Mouse (Mus musculus) embryonic facial prominence, embryonic 12.5 days (tissue): ENCODE measurements around the gene 2010111I01Rik. TPM values are rescaled to one million over a fixed set of nuclear protein-coding genes. Genes with fewer than 3 reads are reported as not detected.
"Not testable (repeated sequence)": the region's sequence is repeated elsewhere in the genome, so short reads cannot be mapped to it uniquely, and the experiment has no call there.

Experiments used
- ATAC-seq: fragments of 200-750 bp; cut with Nextera tagmentation; 2 replicates; pipeline ENCODE4 v1.8.0; 2017; ENCODE audit not compliant: insufficient number of reproducible peaks, insufficient read depth, low FRiP score, low TSS enrichment
- H3K27ac ChIP-seq: fragments of 300-500 bp; sonication (generic); 2 replicates; pipeline ENCODE4 v1.5.1; 2016; ENCODE audit warnings: mild to moderate bottlenecking
- H3K27me3 ChIP-seq: fragments of 300-500 bp; sonication (generic); 2 replicates; pipeline ENCODE4 v1.6.1; 2016; ENCODE audit warnings: mild to moderate bottlenecking, moderate library complexity
- H3K36me3 ChIP-seq: fragments of 300-500 bp; sonication (generic); 2 replicates; pipeline ENCODE4 v1.6.1; 2016; ENCODE audit warnings: mild to moderate bottlenecking
- H3K4me1 ChIP-seq: fragments of 300-500 bp; sonication (generic); 2 replicates; pipeline ENCODE4 v1.6.1; 2016
- H3K4me2 ChIP-seq: fragments of 300-500 bp; sonication (generic); replicated peaks from 2 replicates; pipeline ENCODE4 v1.6.1; 2016; ENCODE audit warnings: mild to moderate bottlenecking, moderate library complexity
- H3K4me3 ChIP-seq: fragments of 300-500 bp; sonication (generic); 2 replicates; pipeline ENCODE4 v1.5.1; 2016; ENCODE audit warnings: mild to moderate bottlenecking
- H3K9ac ChIP-seq: fragments of 300-500 bp; sonication (generic); 2 replicates; pipeline ENCODE4 v1.6.1; 2016; ENCODE audit warnings: mild to moderate bottlenecking, moderate library complexity
- H3K9me3 ChIP-seq: fragments of 300-500 bp; sonication (generic); 2 replicates; pipeline ENCODE4 v1.6.1; 2016; ENCODE audit warnings: mild to moderate bottlenecking, moderate library complexity
- WGBS: fragments of 180-500 bp; shearing (Covaris S2); methylation state at CpG from one replicate; pipeline ENCODE4 v1.1.7; 2016; 5-methylcytosine and 5-hydroxymethylcytosine counted together
- polyA plus RNA-seq: library from polyadenylated mRNA; unstranded; fragments of >200 nt; fragmentation: Nextera tagmentation; extraction: Ambion mirVana; gene quantifications from 2 replicates; pipeline ENCODE4 v1.2.1, GENCODE M21; 2016

2010111I01Rik gene
- polyA plus RNA-seq, 1 experiment from 2014 or later: 144 TPM

DNA sequence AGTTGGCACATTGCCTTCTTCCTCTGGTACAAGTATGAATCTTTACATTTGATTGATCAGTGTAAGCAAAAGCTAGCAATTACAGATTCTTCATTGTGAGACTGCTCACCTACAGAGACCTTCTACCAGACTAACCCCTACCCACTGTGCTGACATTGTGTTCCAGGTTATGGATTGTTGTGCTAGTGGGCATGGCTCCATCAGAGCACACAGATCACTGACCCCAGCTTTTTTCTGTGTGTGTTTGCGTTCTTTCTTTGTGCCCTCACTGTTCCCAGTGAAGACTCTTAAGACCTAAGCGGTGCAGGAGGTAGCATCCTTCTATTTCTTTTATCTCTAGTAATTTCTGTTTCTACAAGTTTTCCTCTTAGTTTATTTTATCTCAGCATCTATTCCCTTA lies 32.1 kb downstream of the 2010111I01Rik start:
- Histone ChIP-seq H3K27ac (no peak overlapping the region), H3K9me3 (no peaks in the 10 kb centered on the region), H3K27me3 (no peaks in the 10 kb centered on the region), H3K36me3 (no peaks in the 10 kb centered on the region), H3K4me1 (no peaks in the 10 kb centered on the region), H3K4me3 (no peak overlapping the region), H3K4me2 (no peak overlapping the region), H3K9ac (no peak overlapping the region)
- 90% methylated on average over 2 of the region's 2 CpGs for WGBS
- ATAC-seq: no peak

DNA sequence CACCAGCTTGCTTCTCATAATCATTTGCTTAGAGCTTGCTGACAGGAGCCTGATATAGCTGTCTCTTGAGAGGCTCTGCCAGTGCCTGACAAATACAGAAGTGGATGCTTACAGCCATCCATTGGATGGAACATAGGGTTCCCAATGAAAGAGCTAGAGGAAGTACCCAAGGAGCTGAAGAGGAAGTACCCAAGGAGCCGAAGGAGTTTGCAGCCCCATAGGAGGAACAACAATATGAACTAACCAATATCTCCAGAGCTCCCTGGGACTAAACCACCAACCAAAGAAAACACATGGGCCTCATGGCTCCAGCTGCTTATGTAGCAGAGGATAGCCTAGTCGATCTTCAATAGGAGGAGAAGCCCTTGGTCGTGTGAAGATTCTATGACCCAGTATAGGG lies 42.8 kb downstream of the 2010111I01Rik start:
- not testable (repeated sequence) for ATAC-seq, H3K4me3 ChIP-seq, H3K9me3 ChIP-seq, H3K9ac ChIP-seq, H3K4me2 ChIP-seq, H3K27ac ChIP-seq, H3K4me1 ChIP-seq, H3K36me3 ChIP-seq, H3K27me3 ChIP-seq
- 84% methylated on average over 3 of the region's 3 CpGs for WGBS

DNA sequence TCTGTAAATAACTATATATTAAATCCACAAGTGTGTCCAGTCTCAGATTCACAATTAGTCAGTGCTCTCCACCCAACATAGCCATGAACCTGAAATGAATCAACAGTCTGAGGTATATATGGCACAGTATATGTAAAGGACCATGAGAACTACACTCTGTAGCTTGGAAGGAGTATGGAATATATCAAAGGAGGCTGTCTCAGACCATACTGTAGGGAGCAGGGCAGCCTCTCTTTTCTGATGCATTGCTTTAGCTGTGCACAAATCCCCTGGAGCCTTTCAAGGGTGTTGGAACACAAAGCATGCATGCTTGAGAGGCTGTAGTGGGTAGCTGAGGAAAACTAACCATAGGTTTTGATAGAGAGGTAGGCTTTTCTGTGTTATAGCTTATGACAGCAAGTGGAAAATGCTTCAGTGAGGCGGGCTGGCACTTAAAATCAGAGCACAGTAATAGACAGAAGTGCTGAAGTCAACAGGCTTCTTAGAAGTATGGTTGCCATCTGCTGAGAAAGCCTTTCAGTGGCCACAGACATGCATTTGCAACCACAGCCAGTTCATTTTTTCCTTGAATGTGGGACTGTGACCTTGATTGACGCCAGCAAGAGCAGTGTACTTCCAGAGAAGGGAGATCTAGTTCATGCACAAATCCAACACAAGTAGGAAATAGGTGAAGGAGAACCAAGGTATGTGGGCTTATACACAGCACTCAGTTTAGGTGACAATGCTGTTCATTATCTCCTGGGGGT lies 45.8 kb downstream of the 2010111I01Rik start:
- Histone ChIP-seq H3K9ac (no peak overlapping the region), H3K27ac (0 out of 2 replicates have a peak overlapping the region, but pooled peaks have one; percentile 30), H3K4me2 (no peak overlapping the region), H3K9me3 (no peaks in the 10 kb centered on the region), H3K4me3 (no peak overlapping the region), H3K27me3 (no peaks in the 10 kb centered on the region), H3K4me1 (0 out of 2 replicates have a peak, but pooled peaks cover 2% of the 10 kb centered on the region), H3K36me3 (no peaks in the 10 kb centered on the region)
- no peak for ATAC-seq
- 73% methylated on average over 2 of the region's 2 CpGs for WGBS

DNA sequence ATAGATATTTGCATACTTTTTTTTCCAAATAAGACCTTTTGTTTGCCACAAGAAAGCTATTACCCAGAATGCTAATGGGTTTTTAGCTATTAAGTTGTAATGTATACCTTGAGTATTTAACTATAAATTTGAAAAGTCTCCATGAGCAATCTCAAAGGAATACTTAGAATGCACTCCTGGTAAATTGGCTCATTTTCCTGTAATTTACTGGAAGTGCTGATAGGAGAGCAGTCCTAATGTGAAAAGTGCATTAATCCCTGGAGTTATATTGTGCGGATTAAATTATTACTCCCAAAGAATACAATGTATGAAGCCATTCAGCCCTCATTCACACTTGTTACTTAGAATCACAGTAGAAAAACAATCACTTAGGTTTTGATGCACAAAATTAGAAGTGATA lies 49.7 kb downstream of the 2010111I01Rik start:
- H3K27me3 ChIP-seq: no peaks in the 10 kb centered on the region
- 72% methylated on average over 1 of the region's 1 CpGs for WGBS
- H3K4me3 ChIP-seq: no peak overlapping the region
- no peak overlapping the region for H3K4me2 ChIP-seq
- no peak overlapping the region for H3K9ac ChIP-seq
- H3K27ac ChIP-seq: no peak overlapping the region
- no peak for ATAC-seq
- H3K36me3 ChIP-seq: no peaks in the 10 kb centered on the region
- H3K4me1 ChIP-seq: 0 out of 2 replicates have a peak, but pooled peaks cover 2% of the 10 kb centered on the region
- H3K9me3 ChIP-seq: no peaks in the 10 kb centered on the region

DNA sequence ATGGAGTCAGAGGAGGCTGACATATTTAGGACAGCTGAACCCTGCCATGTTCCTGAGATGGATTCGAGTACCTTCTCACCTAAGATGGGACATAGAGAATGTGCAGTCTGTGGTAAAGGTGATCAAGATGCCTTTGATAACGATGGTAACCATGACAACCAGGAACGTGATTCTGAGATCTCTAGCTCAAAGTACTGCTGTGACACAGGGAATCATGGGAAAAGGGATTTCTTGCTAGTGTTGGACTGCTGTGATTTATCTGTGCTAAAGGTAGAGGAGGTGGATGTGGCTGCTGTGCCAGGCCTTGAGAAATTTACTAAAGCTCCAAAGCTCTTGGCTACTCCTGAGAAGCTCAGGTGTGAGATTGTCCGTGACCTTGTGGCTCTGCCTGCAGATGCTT lies 50.7 kb downstream of the 2010111I01Rik start:
- Histone ChIP-seq H3K27ac (no peak overlapping the region), H3K36me3 (no peaks in the 10 kb centered on the region), H3K9ac (no peak overlapping the region), H3K9me3 (no peaks in the 10 kb centered on the region), H3K27me3 (no peaks in the 10 kb centered on the region), H3K4me1 (0 out of 2 replicates have a peak, but pooled peaks cover 1% of the 10 kb centered on the region), H3K4me3 (no peak overlapping the region), H3K4me2 (no peak overlapping the region)
- no peak for ATAC-seq
- WGBS: 81% methylated on average over 4 of the region's 4 CpGs

DNA sequence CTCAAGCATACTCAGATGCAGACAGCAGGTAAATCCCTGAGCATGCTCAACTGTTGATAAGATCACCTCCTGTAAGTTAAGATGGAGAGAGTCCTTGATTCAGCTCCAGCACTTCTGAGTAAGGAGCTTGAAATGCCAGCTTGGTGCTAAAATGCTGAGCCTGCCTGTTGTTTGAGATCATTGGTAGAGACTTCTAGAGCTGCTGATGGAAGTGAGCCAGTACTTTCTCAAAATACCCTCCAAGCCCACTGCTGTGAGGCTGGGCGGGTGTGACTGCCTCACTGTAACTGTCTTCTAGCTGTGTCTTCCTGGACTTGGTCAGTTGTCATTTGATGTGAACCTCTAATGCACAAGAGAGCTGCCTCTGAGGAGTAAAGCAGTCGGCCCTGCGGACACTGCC lies 51.4 kb downstream of the 2010111I01Rik start:
- Histone ChIP-seq H3K4me1 (no peaks in the 10 kb centered on the region), H3K36me3 (no peaks in the 10 kb centered on the region), H3K4me2 (no peak overlapping the region), H3K9me3 (no peaks in the 10 kb centered on the region), H3K9ac (no peak overlapping the region), H3K27ac (no peak overlapping the region), H3K4me3 (no peak overlapping the region), H3K27me3 (no peaks in the 10 kb centered on the region)
- ATAC-seq: no peak
- 91% methylated on average over 3 of the region's 3 CpGs for WGBS

DNA sequence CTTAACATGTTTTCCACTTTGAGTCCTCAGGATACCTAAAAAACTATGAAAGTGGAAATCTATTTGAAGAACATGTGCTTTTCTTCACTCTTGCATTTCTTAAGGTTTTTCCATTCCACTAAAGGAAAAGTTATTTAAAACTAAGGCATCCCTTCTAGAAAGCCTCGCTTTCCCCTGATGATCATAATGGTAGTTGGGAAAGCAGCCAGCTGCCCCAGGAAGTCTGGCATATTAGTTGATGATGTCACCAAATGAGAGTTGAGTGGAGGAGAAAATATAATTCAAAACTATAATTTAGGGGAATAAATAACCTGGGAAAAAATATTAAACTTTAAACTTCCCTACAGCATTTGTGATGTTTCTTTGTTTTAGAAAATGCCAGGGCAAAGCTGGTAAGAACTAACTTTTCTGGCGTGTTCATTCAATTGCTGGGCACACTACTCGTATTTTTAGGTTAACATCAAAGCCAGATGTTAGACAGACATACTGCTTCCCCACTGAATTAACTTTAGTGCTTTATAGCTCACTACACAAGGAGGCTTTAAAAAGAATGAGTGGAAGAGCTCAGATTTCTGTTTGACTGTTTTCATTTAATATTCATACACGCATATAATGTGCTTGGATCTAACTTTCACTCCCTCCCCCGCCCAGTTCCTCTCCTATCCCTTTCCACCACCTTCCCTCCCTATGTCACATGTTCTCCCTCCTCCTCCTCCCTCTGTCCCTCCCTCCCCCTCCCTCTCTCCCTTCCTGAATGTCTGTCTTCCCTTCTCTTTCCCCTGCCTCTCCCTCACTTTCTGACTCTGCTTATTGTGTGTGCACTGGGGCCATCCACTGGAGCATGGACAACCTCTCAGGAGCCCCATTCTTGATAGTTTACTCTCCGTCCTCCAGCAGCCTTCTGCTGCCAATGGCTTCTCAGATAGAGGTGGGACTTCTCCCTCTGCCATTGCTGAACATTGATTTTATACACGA lies 58.8 kb downstream of the 2010111I01Rik start:
- Histone ChIP-seq H3K27ac (peak overlapping the region; percentile 88), H3K9me3 (no peaks in the 10 kb centered on the region), H3K4me2 (peak overlapping the region; percentile 21; the same call in 1 of the 2 replicates), H3K27me3 (no peaks in the 10 kb centered on the region), H3K4me1 (peaks cover 5% of the 10 kb centered on the region; the same call in 1 of the 2 replicates), H3K36me3 (no peaks in the 10 kb centered on the region), H3K4me3 (no peak overlapping the region), H3K9ac (no peak overlapping the region)
- peak; percentile 74 for ATAC-seq
- 40% methylated on average over 7 of the region's 7 CpGs for WGBS

DNA sequence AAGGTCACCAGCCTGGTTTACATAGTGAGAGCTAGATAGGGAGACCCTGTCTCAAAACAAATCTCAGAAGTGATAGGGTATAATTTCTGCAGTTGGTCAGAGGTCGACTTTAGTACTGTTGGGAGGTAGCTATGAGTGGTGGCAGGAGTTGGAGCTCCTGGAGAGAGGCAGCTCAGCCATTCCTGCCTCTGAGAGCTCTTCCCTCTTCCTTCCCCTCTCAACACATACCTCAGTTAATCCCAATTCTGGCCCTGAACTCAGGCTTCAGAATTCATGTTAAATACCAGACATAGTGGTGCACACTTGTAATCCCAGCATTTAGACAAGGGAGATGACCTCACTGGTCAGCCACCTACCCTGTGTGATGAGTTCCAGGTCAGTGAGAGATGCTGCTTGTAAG lies 65.3 kb downstream of the 2010111I01Rik start:
- Histone ChIP-seq H3K36me3 (no peaks in the 10 kb centered on the region), H3K9me3 (no peaks in the 10 kb centered on the region), H3K4me2 (no peak overlapping the region), H3K27ac (no peak overlapping the region), H3K4me1 (no peaks in the 10 kb centered on the region), H3K27me3 (no peaks in the 10 kb centered on the region), H3K9ac (no peak overlapping the region), H3K4me3 (no peak overlapping the region)
- 72% methylated on average over 1 of the region's 1 CpGs for WGBS
- ATAC-seq: no peak

DNA sequence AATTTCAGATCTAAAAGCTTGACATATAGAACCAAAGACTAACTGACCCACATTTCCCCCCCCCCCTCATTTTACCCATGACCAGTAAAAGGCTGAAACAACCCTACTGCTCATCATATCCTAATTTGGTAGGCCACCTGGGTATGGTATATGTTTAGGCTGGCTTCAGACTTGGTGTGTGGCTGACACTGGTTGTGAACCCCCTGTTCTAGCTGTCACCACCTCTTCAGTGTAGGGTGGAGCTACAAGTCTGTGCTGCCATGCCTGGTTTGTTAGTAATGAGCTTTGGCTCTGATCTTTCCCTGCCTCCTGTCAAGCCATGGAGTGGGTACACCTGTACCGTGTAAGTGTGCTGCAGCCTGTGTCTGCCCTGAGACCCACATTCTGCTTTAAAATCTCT lies 66.6 kb downstream of the 2010111I01Rik start:
- Histone ChIP-seq H3K27me3 (no peaks in the 10 kb centered on the region), H3K4me1 (no peaks in the 10 kb centered on the region), H3K4me2 (no peak overlapping the region), H3K4me3 (no peak overlapping the region), H3K36me3 (no peaks in the 10 kb centered on the region), H3K27ac (no peak overlapping the region), H3K9ac (no peak overlapping the region), H3K9me3 (no peaks in the 10 kb centered on the region)
- 70% methylated on average over 1 of the region's 1 CpGs for WGBS
- ATAC-seq: no peak

DNA sequence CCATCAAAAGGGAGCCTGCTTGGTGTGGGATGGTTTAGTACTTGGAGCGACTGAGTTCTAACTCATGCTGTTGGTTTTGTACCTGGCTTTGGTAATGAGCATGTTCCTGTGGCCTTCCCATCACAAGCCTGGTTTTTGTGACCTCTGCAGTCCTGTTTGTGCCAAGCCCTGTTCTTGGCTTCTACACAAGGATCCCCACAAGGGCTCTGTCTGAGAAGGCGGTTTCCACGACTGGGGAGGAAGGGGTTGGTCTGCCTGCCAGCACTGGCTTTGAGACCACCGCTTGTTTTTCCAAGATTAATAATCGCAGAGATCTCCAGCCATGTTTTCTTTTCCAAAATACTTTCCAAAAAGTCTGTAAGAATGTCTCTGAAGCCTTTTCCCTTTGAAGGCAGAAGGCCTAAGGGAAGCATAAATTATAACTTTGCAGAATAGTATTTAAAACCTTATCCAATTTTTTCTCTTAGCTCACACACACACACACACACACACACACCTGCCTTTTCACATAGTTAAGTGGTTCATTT lies 67.7 kb downstream of the 2010111I01Rik start:
- H3K4me2 ChIP-seq: no peak overlapping the region
- H3K36me3 ChIP-seq: no peaks in the 10 kb centered on the region
- H3K4me1 ChIP-seq: no peaks in the 10 kb centered on the region
- no peak for ATAC-seq
- no peak overlapping the region for H3K9ac ChIP-seq
- no peak overlapping the region for H3K27ac ChIP-seq
- no peaks in the 10 kb centered on the region for H3K27me3 ChIP-seq
- H3K4me3 ChIP-seq: no peak overlapping the region
- WGBS: 67% methylated on average over 5 of the region's 5 CpGs
- no peaks in the 10 kb centered on the region for H3K9me3 ChIP-seq

DNA sequence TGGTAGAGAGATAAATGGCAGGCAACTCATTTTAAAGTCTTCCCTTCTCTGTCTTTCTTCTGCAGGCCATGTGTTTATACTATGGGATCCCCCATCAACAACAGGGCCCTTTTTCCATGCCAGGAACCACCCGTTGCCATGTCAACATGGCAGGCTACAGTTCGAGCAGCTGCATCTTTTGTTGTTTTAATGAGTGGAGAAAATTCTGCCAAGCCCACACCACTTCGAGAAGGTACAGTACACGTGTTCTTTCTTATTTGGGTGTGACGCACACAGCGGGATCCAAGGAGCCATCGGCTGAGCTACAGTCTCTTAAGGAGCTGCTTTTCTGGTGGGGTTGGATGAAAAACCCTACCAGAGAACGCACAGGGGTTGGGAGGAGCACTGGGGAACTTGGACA lies 68.3 kb downstream of the 2010111I01Rik start:
- no peak overlapping the region for H3K27ac ChIP-seq
- H3K4me2 ChIP-seq: no peak overlapping the region
- H3K4me3 ChIP-seq: no peak overlapping the region
- no peak overlapping the region for H3K9ac ChIP-seq
- H3K36me3 ChIP-seq: no peaks in the 10 kb centered on the region
- no peaks in the 10 kb centered on the region for H3K27me3 ChIP-seq
- ATAC-seq: no peak
- no peaks in the 10 kb centered on the region for H3K9me3 ChIP-seq
- H3K4me1 ChIP-seq: 0 out of 2 replicates have a peak, but pooled peaks cover 3% of the 10 kb centered on the region
- 81% methylated on average over 8 of the region's 8 CpGs for WGBS
